Mouse (Mus musculus): Measurements from ENCODE around the gene Spock2. TPM values are rescaled to one million over a fixed set of nuclear protein-coding genes. Genes with fewer than 3 reads are reported as not detected.

Spock2 gene
- total and polyA plus RNA-seq, 2 experiments from 2014 or later: 5.2 to 18.4 TPM

DNA sequence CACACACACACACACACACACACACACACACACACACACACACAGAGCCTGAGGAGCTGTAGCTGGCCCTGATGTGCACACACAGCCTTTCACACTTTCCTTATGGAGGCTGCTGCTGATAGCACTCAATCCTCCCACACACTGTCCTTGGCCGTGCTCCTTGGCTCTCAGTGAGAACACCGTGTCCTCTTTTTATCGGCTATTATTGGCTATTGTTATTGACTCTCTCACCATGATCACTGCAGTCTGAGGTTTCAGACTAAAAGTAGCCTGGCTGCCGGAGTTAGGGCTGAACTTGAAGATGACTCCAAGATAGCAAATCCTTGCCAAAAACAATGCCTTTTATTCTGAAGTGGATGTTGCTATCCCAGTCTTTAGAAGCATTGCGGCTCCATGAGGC lies 24.1 kb upstream of the Spock2 start:
- 20% methylated on average over 5 of the region's 5 CpGs for WGBS
- peak; percentile 79 for DNase-seq (ENCODE audit: low spot score)
- peak overlapping the region; percentile 83 for H3K27ac ChIP-seq (ENCODE audit: low read depth)
- no peak overlapping the region for H3K4me3 ChIP-seq (ENCODE audit: low read depth, low read length)
- no peaks in the 10 kb centered on the region for H3K9me3 ChIP-seq (replicated peaks; ENCODE audit: control insufficient read depth, low read length)
- H3K4me1 ChIP-seq (ENCODE audit: control insufficient read depth, insufficient read depth): peaks cover 57% of the 10 kb centered on the region
- ATAC-seq (ENCODE audit: insufficient read depth, low read depth): peak; percentile 70
- no peak for TF ChIP-seq CTCF (IDR thresholded peaks at IDR 0.05; ENCODE audit: low read depth)
- TF ChIP-seq EP300 (IDR thresholded peaks at IDR 0.05; ENCODE audit: low read depth): peak; percentile 95
- H3K27me3 ChIP-seq (ENCODE audit: control insufficient read depth, insufficient read depth, low read length): no peaks in the 10 kb centered on the region
- no peak overlapping the region for H3K9ac ChIP-seq (replicated peaks; ENCODE audit: low read depth, low read length)
- H3K4me2 ChIP-seq (ENCODE audit: low read depth, low read length): no peak overlapping the region
- no peaks in the 10 kb centered on the region for H3K36me3 ChIP-seq (replicated peaks; ENCODE audit: control insufficient read depth, insufficient read depth, low read length)

- Histone ChIP-seq H3K27ac (ENCODE audit: low read depth) (no peak overlapping the region), H3K27me3 (ENCODE audit: control insufficient read depth, insufficient read depth, low read length) (no peaks in the 10 kb centered on the region), H3K4me1 (ENCODE audit: control insufficient read depth, insufficient read depth) (peaks cover 41% of the 10 kb centered on the region), H3K36me3 (replicated peaks; ENCODE audit: control insufficient read depth, insufficient read depth, low read length) (no peaks in the 10 kb centered on the region), H3K9ac (replicated peaks; ENCODE audit: low read depth, low read length) (no peak overlapping the region), H3K4me2 (ENCODE audit: low read depth, low read length) (no peak overlapping the region), H3K9me3 (replicated peaks; ENCODE audit: control insufficient read depth, low read length) (no peaks in the 10 kb centered on the region), H3K4me3 (ENCODE audit: low read depth, low read length) (no peak overlapping the region)
- TF ChIP-seq EP300 (IDR thresholded peaks at IDR 0.05; ENCODE audit: low read depth): no peak
- no peak for TF ChIP-seq CTCF (IDR thresholded peaks at IDR 0.05; ENCODE audit: low read depth)
- WGBS: 60% methylated on average over 4 of the region's 4 CpGs
- DNase-seq (ENCODE audit: low spot score) (no peak), ATAC-seq (ENCODE audit: insufficient read depth, low read depth) (no peak)
These were observed 22.0 kb upstream of the Spock2 start for GRCm38 (mm10) chr10:60084065-60084464.

- no peaks in the 10 kb centered on the region for H3K27me3 ChIP-seq (ENCODE audit: control insufficient read depth, insufficient read depth, low read length)
- no peak overlapping the region for H3K9ac ChIP-seq (replicated peaks; ENCODE audit: low read depth, low read length)
- no peaks in the 10 kb centered on the region; the same call in 1 of the 2 replicates for H3K36me3 ChIP-seq (replicated peaks; ENCODE audit: control insufficient read depth, insufficient read depth, low read length)
- no peak overlapping the region for H3K4me2 ChIP-seq (ENCODE audit: low read depth, low read length)
- no peak for DNase-seq (ENCODE audit: low spot score)
- no peak overlapping the region for H3K4me3 ChIP-seq (ENCODE audit: low read depth, low read length)
- no peak for TF ChIP-seq CTCF (IDR thresholded peaks at IDR 0.05; ENCODE audit: low read depth)
- no peak for TF ChIP-seq EP300 (IDR thresholded peaks at IDR 0.05; ENCODE audit: low read depth)
- no peaks in the 10 kb centered on the region for H3K4me1 ChIP-seq (ENCODE audit: control insufficient read depth, insufficient read depth)
- no peak for ATAC-seq (ENCODE audit: insufficient read depth, low read depth)
- H3K27ac ChIP-seq (ENCODE audit: low read depth): no peak overlapping the region
- 86% methylated on average over 2 of the region's 2 CpGs for WGBS
- no peaks in the 10 kb centered on the region for H3K9me3 ChIP-seq (replicated peaks; ENCODE audit: control insufficient read depth, low read length)
These were observed 13.7 kb upstream of the Spock2 start for GRCm38 (mm10) chr10:60092311-60092710.

- Histone ChIP-seq H3K4me3 (ENCODE audit: low read depth, low read length) (no peak overlapping the region), H3K27me3 (ENCODE audit: control insufficient read depth, insufficient read depth, low read length) (no peaks in the 10 kb centered on the region), H3K9ac (replicated peaks; ENCODE audit: low read depth, low read length) (no peak overlapping the region), H3K4me1 (ENCODE audit: control insufficient read depth, insufficient read depth) (no peaks in the 10 kb centered on the region), H3K27ac (ENCODE audit: low read depth) (no peak overlapping the region), H3K36me3 (replicated peaks; ENCODE audit: control insufficient read depth, insufficient read depth, low read length) (no peaks in the 10 kb centered on the region; the same call in 1 of the 2 replicates), H3K9me3 (replicated peaks; ENCODE audit: control insufficient read depth, low read length) (no peaks in the 10 kb centered on the region), H3K4me2 (ENCODE audit: low read depth, low read length) (no peak overlapping the region)
- 87% methylated on average over 2 of the region's 2 CpGs for WGBS
- no peak for ATAC-seq (ENCODE audit: insufficient read depth, low read depth)
- TF ChIP-seq EP300 (IDR thresholded peaks at IDR 0.05; ENCODE audit: low read depth): no peak
- TF ChIP-seq CTCF (IDR thresholded peaks at IDR 0.05; ENCODE audit: low read depth): no peak
- DNase-seq (ENCODE audit: low spot score): no peak
These were observed 12.3 kb upstream of the Spock2 start for GRCm38 (mm10) chr10:60093751-60094150.

- TF ChIP-seq CTCF (IDR thresholded peaks at IDR 0.05; ENCODE audit: low read depth): no peak
- no peak for TF ChIP-seq EP300 (IDR thresholded peaks at IDR 0.05; ENCODE audit: low read depth)
- no peak overlapping the region for H3K4me3 ChIP-seq (ENCODE audit: low read depth, low read length)
- no peak overlapping the region for H3K27ac ChIP-seq (ENCODE audit: low read depth)
- no peaks in the 10 kb centered on the region for H3K9me3 ChIP-seq (replicated peaks; ENCODE audit: control insufficient read depth, low read length)
- no peaks in the 10 kb centered on the region for H3K4me1 ChIP-seq (ENCODE audit: control insufficient read depth, insufficient read depth)
- WGBS: 86% methylated on average over 2 of the region's 2 CpGs
- no peaks in the 10 kb centered on the region for H3K27me3 ChIP-seq (ENCODE audit: control insufficient read depth, insufficient read depth, low read length)
- peaks cover 7% of the 10 kb centered on the region; the same call in 1 of the 2 replicates for H3K36me3 ChIP-seq (replicated peaks; ENCODE audit: control insufficient read depth, insufficient read depth, low read length)
- DNase-seq (ENCODE audit: low spot score): no peak
- H3K9ac ChIP-seq (replicated peaks; ENCODE audit: low read depth, low read length): no peak overlapping the region
- no peak for ATAC-seq (ENCODE audit: insufficient read depth, low read depth)
- no peak overlapping the region for H3K4me2 ChIP-seq (ENCODE audit: low read depth, low read length)
These were observed 10.5 kb upstream of the Spock2 start for GRCm38 (mm10) chr10:60095558-60095957.

DNA sequence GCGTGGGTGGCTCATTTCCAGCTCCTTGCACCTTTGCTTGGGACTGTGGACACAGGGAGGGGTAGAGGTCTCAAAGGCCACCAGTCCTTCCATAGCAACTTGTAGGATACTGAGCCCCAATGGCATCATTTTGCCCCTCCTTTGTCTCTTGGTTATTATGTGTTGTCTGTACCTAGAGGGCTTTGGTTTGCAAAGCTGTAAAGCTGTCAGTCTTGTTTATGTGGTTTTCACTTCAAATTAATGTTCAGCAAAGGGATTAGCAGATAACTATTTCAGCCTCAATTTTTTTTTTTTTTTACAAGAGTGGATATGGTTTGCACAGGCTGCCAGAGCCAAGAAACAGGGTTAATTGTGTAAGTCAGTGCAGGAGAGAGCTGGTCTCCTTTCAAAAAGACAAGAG lies 9.7 kb upstream of the Spock2 start:
- H3K4me1 ChIP-seq (ENCODE audit: control insufficient read depth, insufficient read depth): no peaks in the 10 kb centered on the region
- H3K27me3 ChIP-seq (ENCODE audit: control insufficient read depth, insufficient read depth, low read length): no peaks in the 10 kb centered on the region
- no peaks in the 10 kb centered on the region for H3K9me3 ChIP-seq (replicated peaks; ENCODE audit: control insufficient read depth, low read length)
- no peak overlapping the region for H3K27ac ChIP-seq (ENCODE audit: low read depth)
- ATAC-seq (ENCODE audit: insufficient read depth, low read depth) (no peak), DNase-seq (ENCODE audit: low spot score) (no peak)
- no peak overlapping the region for H3K4me3 ChIP-seq (ENCODE audit: low read depth, low read length)
- H3K36me3 ChIP-seq (replicated peaks; ENCODE audit: control insufficient read depth, insufficient read depth, low read length): peaks cover 7% of the 10 kb centered on the region; the same call in 1 of the 2 replicates
- H3K4me2 ChIP-seq (ENCODE audit: low read depth, low read length): no peak overlapping the region
- no peak overlapping the region for H3K9ac ChIP-seq (replicated peaks; ENCODE audit: low read depth, low read length)
- WGBS: 82% methylated on average over 1 of the region's 1 CpGs
- TF ChIP-seq EP300 (IDR thresholded peaks at IDR 0.05; ENCODE audit: low read depth) (no peak), CTCF (IDR thresholded peaks at IDR 0.05; ENCODE audit: low read depth) (no peak)
